Mouse (Mus musculus) c-Kit-positive CD71-negative TER-119-negative erythroid progenitor cells, embryonic 14.5 days (primary cell): Measurements from ENCODE around the gene Olfr479.
"Not testable (repeated sequence)": the region's sequence is repeated elsewhere in the genome, so short reads cannot be mapped to it uniquely, and the experiment has no call there.

Experiments
- DNase-seq: peaks from one replicate; pipeline ENCODE4 v3.0.0-alpha.2; 2013; ENCODE audit warnings: low read depth

The Olfr479 gene

GRCm38 (mm10) chr7:108050393-108050792 is at the start of gene Olfr479:
Gene Olfr479 (plus strand): TSS chr7:108050693.
- DNase-seq = no peak

- DNase-seq = not testable (repeated sequence)
Observed at GRCm38 (mm10) chr7:108014256-108014655, 36.2 kb upstream of the Olfr479 start.

GRCm38 (mm10) chr7:108033889-108034288 is 16.6 kb upstream of the Olfr479 start, which contains the start of gene Olfr478:
Gene Olfr478 (minus strand): TSS chr7:108033989.
- no peak for DNase-seq

- DNase-seq = no peak
Observed at GRCm38 (mm10) chr7:108067246-108067645, 16.8 kb downstream of the Olfr479 start, which contains the start of gene Olfr480. Gene Olfr480 (minus strand): TSS chr7:108067346.

- DNase-seq = no peak
Observed at GRCm38 (mm10) chr7:108079555-108079954, 29.1 kb downstream of the Olfr479 start, which contains the start of gene Olfr481. Gene Olfr481 (plus strand): TSS chr7:108079855.

- DNase-seq = no peak
Observed at GRCm38 (mm10) chr7:108097486-108097885, 47.0 kb downstream of the Olfr479 start, which contains the start of gene Olfr482. Gene Olfr482 (minus strand): TSS chr7:108097586.

- DNase-seq = no peak
Observed at GRCm38 (mm10) chr7:108100549-108100948, 50.1 kb downstream of the Olfr479 start, which contains the start of gene Olfr483. Gene Olfr483 (plus strand): TSS chr7:108100849.
